ENCODE assay signal across 14 mouse cellular contexts in genomic region chr8:107119412-107119811, GRCm38 (mm10). TPM values are rescaled to one million over a fixed set of nuclear protein-coding genes. Genes with fewer than 3 reads are reported as not detected.
DNase-seq lines count a peak whose midpoint lies in the region; ATAC-seq and TF ChIP-seq lines count a peak whose summit lies in the region.
"Had no signal": no experiment of that assay in that cellular context is flagged by ENCODE, and none has a peak within 500 bp of the region (broad histone marks: within the 10 kb centered on the region; RNA-seq: fewer than 3 reads in every experiment).

No protein-coding gene starts in this region.

- no peak overlapping the region for H3K4me3 ChIP-seq in lung, embryonic 14.5 days (ENCODE audit: low read depth, low read length)
- no peak overlapping the region for H3K4me3 ChIP-seq in embryonic facial prominence, embryonic 13.5 days
- H3K4me3 ChIP-seq in limb, embryonic 15.5 days, result no peak overlapping the region
- H3K4me3 ChIP-seq: forebrain, embryonic 13.5 days; hindbrain, embryonic 12.5 days; layer of hippocampus, adult 2 months; megakaryocyte, embryonic 14.5 days had no signal

- intact Hi-C loops in heart, postnatal 14 days (cut with DNase I), result loop anchor here (5.0 kb wide), 2 partner anchors 53 to 83 kb away; no protein-coding TSS in a partner anchor

- peak overlapping the region; percentile 26; the same call in 1 of the 2 replicates for H3K27ac ChIP-seq in lung, embryonic 14.5 days (ENCODE audit: low read depth)
- 0 out of 2 replicates have a peak overlapping the region, but pooled peaks have one; percentile 55 for H3K27ac ChIP-seq in embryonic facial prominence, embryonic 13.5 days
- H3K27ac ChIP-seq in limb, embryonic 15.5 days, result peak overlapping the region; percentile 65
- H3K27ac ChIP-seq: forebrain, embryonic 13.5 days; hindbrain, embryonic 12.5 days; layer of hippocampus, adult 2 months had no signal

- no peak for ATAC-seq in lung, embryonic 14.5 days (ENCODE audit: insufficient read depth)
- 0 out of 2 replicates have a peak, but pooled peaks have one; percentile 16 for ATAC-seq in embryonic facial prominence, embryonic 13.5 days (ENCODE audit: insufficient number of reproducible peaks, insufficient read depth, low FRiP score, low TSS enrichment, low read depth)
- ATAC-seq in limb, embryonic 15.5 days (ENCODE audit: insufficient number of reproducible peaks, low FRiP score, low TSS enrichment, low read depth), result no peak
- ATAC-seq: forebrain, embryonic 13.5 days had no signal

- H3K27me3 ChIP-seq in lung, embryonic 14.5 days (ENCODE audit: insufficient read depth, low read length), result no peaks in the 10 kb centered on the region
- H3K27me3 ChIP-seq in embryonic facial prominence, embryonic 13.5 days, result no peaks in the 10 kb centered on the region
- H3K27me3 ChIP-seq in limb, embryonic 15.5 days, result no peaks in the 10 kb centered on the region
- H3K27me3 ChIP-seq: forebrain, embryonic 13.5 days; hindbrain, embryonic 12.5 days had no signal

- no peaks in the 10 kb centered on the region for H3K36me3 ChIP-seq in lung, embryonic 14.5 days (ENCODE audit: insufficient read depth)
- H3K36me3 ChIP-seq in embryonic facial prominence, embryonic 13.5 days, result no peaks in the 10 kb centered on the region
- no peaks in the 10 kb centered on the region for H3K36me3 ChIP-seq in limb, embryonic 15.5 days
- H3K36me3 ChIP-seq: hindbrain, embryonic 12.5 days had no signal

- TF ChIP-seq CTCF in lung, embryonic 14.5 days (IDR thresholded peaks at IDR 0.05; ENCODE audit: low read depth), result no peak

- no peak overlapping the region for H3K4me2 ChIP-seq in lung, embryonic 14.5 days
- no peak overlapping the region for H3K4me2 ChIP-seq in embryonic facial prominence, embryonic 13.5 days
- no peak overlapping the region for H3K4me2 ChIP-seq in limb, embryonic 15.5 days
- H3K4me2 ChIP-seq: forebrain, embryonic 13.5 days; hindbrain, embryonic 12.5 days had no signal

- WGBS in lung, embryonic 14.5 days, result 52% methylated on average over 9 of the region's 9 CpGs
- 61% methylated on average over 9 of the region's 9 CpGs for WGBS in embryonic facial prominence, embryonic 13.5 days
- WGBS in limb, embryonic 15.5 days, result 43% methylated on average over 9 of the region's 9 CpGs

- H3K4me1 ChIP-seq in lung, embryonic 14.5 days (ENCODE audit: insufficient read depth), result peaks cover 21% of the 10 kb centered on the region
- peaks cover 26% of the 10 kb centered on the region for H3K4me1 ChIP-seq in embryonic facial prominence, embryonic 13.5 days
- H3K4me1 ChIP-seq in limb, embryonic 15.5 days, result peaks cover 27% of the 10 kb centered on the region

- no peaks in the 10 kb centered on the region for H3K9me3 ChIP-seq in lung, embryonic 14.5 days (ENCODE audit: low read depth, low read length)
- no peaks in the 10 kb centered on the region for H3K9me3 ChIP-seq in embryonic facial prominence, embryonic 13.5 days
- no peaks in the 10 kb centered on the region for H3K9me3 ChIP-seq in limb, embryonic 15.5 days
- H3K9me3 ChIP-seq: forebrain, embryonic 13.5 days; hindbrain, embryonic 12.5 days had no signal

- peak overlapping the region; percentile 9; the same call in 1 of the 2 replicates for H3K9ac ChIP-seq in lung, embryonic 14.5 days
- H3K9ac ChIP-seq in embryonic facial prominence, embryonic 13.5 days, result no peak overlapping the region
- no peak overlapping the region for H3K9ac ChIP-seq in limb, embryonic 15.5 days
- H3K9ac ChIP-seq: forebrain, embryonic 13.5 days; hindbrain, embryonic 12.5 days had no signal

- DNase-seq in heart, adult 11 months, result peak; percentile 64
- DNase-seq in heart, postnatal 14 days, result no peak
- DNase-seq in lung, embryonic 14.5 days, result no peak
- DNase-seq in lung, postnatal 14 days, result no peak
- DNase-seq in testis, postnatal 10 days (ENCODE audit: low spot score), result no peak
- no peak for DNase-seq in layer of hippocampus, postnatal 10 days (ENCODE audit: low spot score in 2 of 2)

RNA-seq across cellular contexts. Expression of gene Terf2, which starts 23.1 kb away (rescaled TPM):
- total RNA-seq in heart, postnatal 14 days (2021), result 10 to 100 TPM; 14.4 to 15.0 TPM
- 13.7 and 14.7 TPM in 2 replicates for polyA plus RNA-seq in lung, embryonic 14.5 days (2014; fragmentation: Nextera tagmentation; extraction: Ambion mirVana)
- polyA plus RNA-seq in embryonic facial prominence, embryonic 13.5 days (2015; fragmentation: Nextera tagmentation; extraction: Ambion mirVana), result 24.7 and 24.8 TPM in 2 replicates
- 16.5 and 18.2 TPM in 2 replicates for polyA plus RNA-seq in limb, embryonic 15.5 days (2015; fragmentation: Nextera tagmentation; extraction: Ambion mirVana)
- total RNA-seq in layer of hippocampus, postnatal 10 days (2021), result 10 to 100 TPM; 36.0 to 36.6 TPM

RNA-seq across cellular contexts. Expression of gene Cyb5b, which starts 31.0 kb away (rescaled TPM):
- total RNA-seq in heart, postnatal 14 days (2021), result 10 to 100 TPM; 35.0 to 39.5 TPM
- 115 and 117 TPM in 2 replicates for polyA plus RNA-seq in lung, embryonic 14.5 days (2014; fragmentation: Nextera tagmentation; extraction: Ambion mirVana)
- 78.5 and 83.4 TPM in 2 replicates for polyA plus RNA-seq in embryonic facial prominence, embryonic 13.5 days (2015; fragmentation: Nextera tagmentation; extraction: Ambion mirVana)
- 74.5 and 76.8 TPM in 2 replicates for polyA plus RNA-seq in limb, embryonic 15.5 days (2015; fragmentation: Nextera tagmentation; extraction: Ambion mirVana)
- total RNA-seq in layer of hippocampus, postnatal 10 days (2021), result 100 to 1,000 TPM in 1 of 2 experiments, 10 to 100 TPM in 1; 97.0 to 102 TPM

RNA-seq across cellular contexts. Expression of gene Tmed6, which starts 54.0 kb away (rescaled TPM):
- not detected for total RNA-seq in heart, postnatal 14 days (2021)
- polyA plus RNA-seq in lung, embryonic 14.5 days (2014; fragmentation: Nextera tagmentation; extraction: Ambion mirVana), result 1.1 and 2.9 TPM in 2 replicates
- not detected in 2 replicates for polyA plus RNA-seq in embryonic facial prominence, embryonic 13.5 days (2015; fragmentation: Nextera tagmentation; extraction: Ambion mirVana)
- polyA plus RNA-seq in limb, embryonic 15.5 days (2015; fragmentation: Nextera tagmentation; extraction: Ambion mirVana), result not detected in 2 replicates
- total RNA-seq in layer of hippocampus, postnatal 10 days (2021), result not detected
- total RNA-seq: adrenal gland, postnatal 25 days had no signal
- polyA plus RNA-seq: forebrain, embryonic 13.5 days; hindbrain, embryonic 12.5 days; limb, embryonic 14.5 days had no signal
